ENCODE assay signal across 9 mouse cellular contexts in the genomic region with DNA sequence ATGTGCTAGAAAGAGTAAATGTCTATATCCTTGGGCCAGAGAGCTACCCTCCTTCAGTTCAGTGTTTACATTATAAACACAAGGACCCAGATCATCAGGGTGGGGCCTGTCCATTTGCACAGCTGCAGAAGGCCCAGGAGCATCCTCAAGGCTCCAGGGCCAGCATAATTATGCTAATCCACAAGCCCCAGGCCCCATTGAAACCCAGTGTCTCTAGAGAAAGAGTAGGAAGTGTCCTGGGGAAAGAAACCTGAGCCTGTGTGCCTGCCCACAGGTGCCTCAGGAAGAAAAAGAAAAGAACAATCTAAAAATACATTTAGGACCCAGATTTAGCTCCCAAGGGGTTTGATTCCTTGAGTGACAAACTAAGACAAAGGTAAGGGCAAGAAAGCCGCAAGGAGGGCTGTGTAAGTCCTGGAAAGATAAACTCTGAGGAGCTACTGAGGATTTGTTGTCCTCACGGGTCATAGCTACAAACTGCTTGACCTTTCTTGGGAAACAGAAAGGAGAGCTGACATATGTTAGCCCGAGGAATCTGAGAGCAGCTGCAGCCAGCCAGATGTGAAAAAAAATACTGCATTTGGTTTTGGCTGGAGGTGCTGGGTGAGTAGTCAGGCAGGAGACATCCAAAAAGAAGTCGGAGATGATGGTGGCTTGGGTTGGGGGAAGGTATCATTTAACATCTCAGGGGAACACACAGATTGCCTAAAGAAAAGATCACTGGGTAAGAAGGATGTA. TPM values are rescaled to one million over a fixed set of nuclear protein-coding genes. Genes with fewer than 3 reads are reported as not detected.
DNase-seq lines count a peak whose midpoint lies in the region; ATAC-seq lines count a peak whose summit lies in the region.
"Had no signal": no experiment of that assay in that cellular context is flagged by ENCODE, and none has a peak within 500 bp of the region (broad histone marks: within the 10 kb centered on the region; RNA-seq: fewer than 3 reads in every experiment).

No protein-coding gene starts in this region.

- WGBS in heart, embryonic 10.5 days, result 14% methylated on average over 4 of the region's 4 CpGs
- 11% methylated on average over 4 of the region's 4 CpGs for WGBS in hindbrain, embryonic 11.5 days
- WGBS in midbrain, embryonic 12.5 days, result 4% methylated on average over 4 of the region's 4 CpGs

- intact Hi-C loops in left cerebral cortex, postnatal 10 days (cut with DNase I), result no loop called here

- no peak for ATAC-seq in hindbrain, embryonic 11.5 days (ENCODE audit: low FRiP score)
- peak; percentile 58 for ATAC-seq in midbrain, embryonic 12.5 days (ENCODE audit: low FRiP score, low read depth)

- no peak overlapping the region for H3K9ac ChIP-seq in hindbrain, embryonic 11.5 days (ENCODE audit: low read depth, low read length)
- H3K9ac ChIP-seq in midbrain, embryonic 12.5 days (replicated peaks), result no peak overlapping the region

- no peak for DNase-seq in heart, embryonic 10.5 days (ENCODE audit: low spot score)
- no peak for DNase-seq in heart, adult 11 months
- peak; percentile 41 for DNase-seq in adipocyte (ENCODE audit: low spot score)
- DNase-seq in hindbrain, embryonic 11.5 days (ENCODE audit: low spot score), result peak; percentile 30
- no peak for DNase-seq in left cerebral cortex, postnatal 10 days (ENCODE audit: extremely low spot score in 1 of 2, low spot score in 2 of 2)
- no peak for DNase-seq in B cell, adult 2 months
- DNase-seq in layer of hippocampus, adult 9-10 months (ENCODE audit: low spot score), result no peak

- no peak overlapping the region; the same call in 1 of the 2 replicates for H3K27ac ChIP-seq in heart, embryonic 10.5 days
- H3K27ac ChIP-seq in hindbrain, embryonic 11.5 days (ENCODE audit: low read depth, low read length), result no peak overlapping the region
- H3K27ac ChIP-seq in midbrain, embryonic 12.5 days (replicated peaks), result 0 out of 2 replicates have a peak overlapping the region, but pooled peaks have one; percentile 25

- H3K4me2 ChIP-seq in hindbrain, embryonic 11.5 days (replicated peaks; ENCODE audit: low read depth, low read length), result peak overlapping the region; percentile 19; the same call in 1 of the 2 replicates
- peak overlapping the region; percentile 50 for H3K4me2 ChIP-seq in midbrain, embryonic 12.5 days (replicated peaks)

- no peaks in the 10 kb centered on the region for H3K36me3 ChIP-seq in heart, embryonic 10.5 days
- H3K36me3 ChIP-seq in hindbrain, embryonic 11.5 days (ENCODE audit: control insufficient read depth, insufficient read depth, low read length), result no peaks in the 10 kb centered on the region
- H3K36me3 ChIP-seq in midbrain, embryonic 12.5 days, result no peaks in the 10 kb centered on the region

- H3K27me3 ChIP-seq in heart, embryonic 10.5 days (ENCODE audit: insufficient read depth, poor library complexity, severe bottlenecking), result no peaks in the 10 kb centered on the region
- no peaks in the 10 kb centered on the region for H3K27me3 ChIP-seq in hindbrain, embryonic 11.5 days (ENCODE audit: control insufficient read depth, insufficient read depth, low read length)
- H3K27me3 ChIP-seq in midbrain, embryonic 12.5 days, result no peaks in the 10 kb centered on the region

- no peaks in the 10 kb centered on the region for H3K9me3 ChIP-seq in heart, embryonic 10.5 days
- H3K9me3 ChIP-seq in hindbrain, embryonic 11.5 days (ENCODE audit: control insufficient read depth, low read length), result no peaks in the 10 kb centered on the region
- no peaks in the 10 kb centered on the region for H3K9me3 ChIP-seq in midbrain, embryonic 12.5 days

- H3K4me1 ChIP-seq in heart, embryonic 10.5 days, result peaks cover 20% of the 10 kb centered on the region
- H3K4me1 ChIP-seq in hindbrain, embryonic 11.5 days (replicated peaks; ENCODE audit: control insufficient read depth, insufficient read depth, low read length), result peaks cover 4% of the 10 kb centered on the region
- H3K4me1 ChIP-seq in midbrain, embryonic 12.5 days, result peaks cover 22% of the 10 kb centered on the region

- H3K4me3 ChIP-seq in heart, embryonic 10.5 days, result peak overlapping the region; percentile 37; the same call in 1 of the 2 replicates
- H3K4me3 ChIP-seq in hindbrain, embryonic 11.5 days (ENCODE audit: low read depth, low read length), result no peak overlapping the region
- peak overlapping the region; percentile 30; the same call in 1 of the 2 replicates for H3K4me3 ChIP-seq in midbrain, embryonic 12.5 days

RNA-seq across cellular contexts. Expression of a gene that starts 7.8 kb away (rescaled TPM):
- 1.5 and 2.1 TPM in 2 replicates for polyA plus RNA-seq in heart, embryonic 10.5 days (2016; fragmentation: Nextera tagmentation; extraction: Ambion mirVana)
- polyA plus RNA-seq in hindbrain, embryonic 11.5 days (2014; fragmentation: Nextera tagmentation; extraction: Ambion mirVana), result 4.9 and 5.7 TPM in 2 replicates
- 5.2 and 9.4 TPM in 2 replicates for polyA plus RNA-seq in midbrain, embryonic 12.5 days (2016; fragmentation: Nextera tagmentation; extraction: Ambion mirVana)
- total RNA-seq in left cerebral cortex, postnatal 10 days (2021), result 1 to 10 TPM in 1 of 2 experiments, under 1 TPM in 1; 0.91 to 2.0 TPM
- total RNA-seq: hematopoietic stem cell, adult 5-6 weeks had no signal

RNA-seq across cellular contexts. Expression of a gene that starts 35.0 kb away (rescaled TPM):
- polyA plus RNA-seq in heart, embryonic 10.5 days (2016; fragmentation: Nextera tagmentation; extraction: Ambion mirVana), result 16.2 and 18.6 TPM in 2 replicates
- polyA plus RNA-seq in hindbrain, embryonic 11.5 days (2014; fragmentation: Nextera tagmentation; extraction: Ambion mirVana), result 29.1 and 32.2 TPM in 2 replicates
- 33.1 and 34.0 TPM in 2 replicates for polyA plus RNA-seq in midbrain, embryonic 12.5 days (2016; fragmentation: Nextera tagmentation; extraction: Ambion mirVana)
- 10 to 100 TPM; 28.1 to 30.5 TPM for total RNA-seq in left cerebral cortex, postnatal 10 days (2021)

Comparison
In these comparisons a context has a peak if more than half of its experiments do, and no peak if none do; other contexts are left out.
1. DNase-seq: peak in adipocyte (single experiment) and hindbrain, embryonic 11.5 days (single experiment); none in heart, embryonic 10.5 days (single experiment), heart, adult 11 months (single experiment), left cerebral cortex, postnatal 10 days (0 of 2), B cell, adult 2 months (0 of 2) and layer of hippocampus, adult 9-10 months (single experiment).